Comparison of ENCODE assay signal across 16 mouse cellular contexts in the genomic region with DNA sequence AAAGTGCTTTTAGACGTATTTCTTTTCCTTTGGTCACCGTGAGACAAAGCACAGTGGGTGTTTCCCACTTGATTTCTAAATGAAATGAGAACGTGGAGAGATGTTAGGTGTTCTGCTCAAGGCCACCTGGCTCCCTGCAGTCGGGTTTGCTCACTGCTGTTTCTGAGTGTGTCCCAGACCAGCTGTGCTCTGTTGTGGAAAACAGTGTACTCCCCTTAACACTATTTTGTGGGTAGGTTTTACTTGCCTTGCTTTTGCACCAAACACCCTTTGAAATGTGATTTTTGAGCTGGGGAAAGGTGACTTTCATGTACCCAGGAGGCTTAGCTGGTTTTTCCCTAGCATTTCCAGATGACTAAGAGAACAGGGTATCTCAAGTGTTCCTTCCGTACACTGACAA.
"Had no signal": no experiment of that assay in that cellular context is flagged by ENCODE, and none has a peak within 500 bp of the region (broad histone marks: within the 10 kb centered on the region; RNA-seq: fewer than 3 reads in every experiment).

No protein-coding gene starts in this region.

- H3K9me3 ChIP-seq: limb, embryonic 15.5 days; liver, embryonic 12.5 days; midbrain, embryonic 10.5 days; neural tube, embryonic 12.5 days had no signal

- DNase-seq: kidney, postnatal 36 days; layer of hippocampus, adult 9-11 months; layer of hippocampus, postnatal 36 days; lung, embryonic 14.5 days; lung, postnatal 10 days; lung, postnatal 4 days; midbrain, embryonic 14.5 days; retina, postnatal 1 day; right cerebral cortex, postnatal 4 days; spleen, adult 18-20 months; thymus, adult 2 months; thymus, postnatal 36 days had no signal

- H3K36me3 ChIP-seq: limb, embryonic 15.5 days; liver, embryonic 12.5 days; midbrain, embryonic 10.5 days; neural tube, embryonic 12.5 days had no signal

- H3K4me2 ChIP-seq: limb, embryonic 15.5 days; liver, embryonic 12.5 days; lung, embryonic 14.5 days; neural tube, embryonic 12.5 days had no signal

- H3K27ac ChIP-seq: limb, embryonic 15.5 days; liver, embryonic 12.5 days; neural tube, embryonic 12.5 days had no signal

- H3K4me3 ChIP-seq: limb, embryonic 15.5 days; liver, embryonic 12.5 days; neural tube, embryonic 12.5 days had no signal

- H3K27me3 ChIP-seq: limb, embryonic 15.5 days; neural tube, embryonic 12.5 days had no signal

- H3K9ac ChIP-seq: limb, embryonic 15.5 days; liver, embryonic 12.5 days; lung, embryonic 14.5 days; neural tube, embryonic 12.5 days had no signal

- ATAC-seq: liver, embryonic 12.5 days had no signal
